Mouse (Mus musculus): ENCODE results near the gene Ms4a6b. TPM values are rescaled to one million over a fixed set of nuclear protein-coding genes. Genes with fewer than 3 reads are reported as not detected.
"Not testable (repeated sequence)": the region's sequence is repeated elsewhere in the genome, so short reads cannot be mapped to it uniquely, and the experiment has no call there.

The Ms4a6b gene
- 7.7 and 8.8 TPM in 2 replicates for polyA plus RNA-seq (2014; fragmentation: Nextera tagmentation; extraction: Ambion mirVana)

GRCm38 (mm10) chr19:11516246-11516645 is at the start of gene Ms4a6b:
Gene Ms4a6b (plus strand): TSS chr19:11516512.
- DNase-seq (ENCODE audit: low spot score), result no peak
- H3K4me1 ChIP-seq (replicated peaks; ENCODE audit: control insufficient read depth, insufficient read depth, low read length), result no peaks in the 10 kb centered on the region
- no peaks in the 10 kb centered on the region for H3K9me3 ChIP-seq (ENCODE audit: control insufficient read depth, low read length)
- no peak within 1 kb of the TSS for H3K27ac ChIP-seq (ENCODE audit: low read depth)
- no peaks in the 10 kb centered on the region for H3K27me3 ChIP-seq (replicated peaks; ENCODE audit: control insufficient read depth, insufficient read depth, low read length)
- no peaks in the 10 kb centered on the region for H3K36me3 ChIP-seq (ENCODE audit: control insufficient read depth, insufficient read depth, low read length)
- H3K4me3 ChIP-seq (ENCODE audit: low read depth, low read length), result no peak within 1 kb of the TSS
- no peak within 1 kb of the TSS for H3K9ac ChIP-seq (ENCODE audit: low read length)
- ATAC-seq (replicated peaks; ENCODE audit: low FRiP score, low TSS enrichment, low read depth), result no peak
- H3K4me2 ChIP-seq (ENCODE audit: low read length), result no peak within 1 kb of the TSS

GRCm38 (mm10) chr19:11468361-11468760 is 48.0 kb upstream of the Ms4a6b start:
- H3K27me3 ChIP-seq (replicated peaks; ENCODE audit: control insufficient read depth, insufficient read depth, low read length); H3K4me1 ChIP-seq (replicated peaks; ENCODE audit: control insufficient read depth, insufficient read depth, low read length); H3K9ac ChIP-seq (ENCODE audit: low read length); H3K4me2 ChIP-seq (ENCODE audit: low read length); H3K4me3 ChIP-seq (ENCODE audit: low read depth, low read length); DNase-seq (ENCODE audit: low spot score); H3K36me3 ChIP-seq (ENCODE audit: control insufficient read depth, insufficient read depth, low read length); H3K27ac ChIP-seq (ENCODE audit: low read depth); H3K9me3 ChIP-seq (ENCODE audit: control insufficient read depth, low read length); ATAC-seq (replicated peaks; ENCODE audit: low FRiP score, low TSS enrichment, low read depth): not testable (repeated sequence)
- 62% methylated on average over 1 of the region's 1 CpGs for WGBS

- not testable (repeated sequence) for H3K9me3 ChIP-seq (ENCODE audit: control insufficient read depth, low read length); H3K9ac ChIP-seq (ENCODE audit: low read length); H3K4me2 ChIP-seq (ENCODE audit: low read length); H3K27ac ChIP-seq (ENCODE audit: low read depth); H3K27me3 ChIP-seq (replicated peaks; ENCODE audit: control insufficient read depth, insufficient read depth, low read length); H3K4me3 ChIP-seq (ENCODE audit: low read depth, low read length); DNase-seq (ENCODE audit: low spot score); H3K4me1 ChIP-seq (replicated peaks; ENCODE audit: control insufficient read depth, insufficient read depth, low read length); ATAC-seq (replicated peaks; ENCODE audit: low FRiP score, low TSS enrichment, low read depth); H3K36me3 ChIP-seq (ENCODE audit: control insufficient read depth, insufficient read depth, low read length)
- 84% methylated on average over 4 of the region's 4 CpGs for WGBS
Observed at GRCm38 (mm10) chr19:11469215-11469614, 47.1 kb upstream of the Ms4a6b start, which contains the start of gene Ms4a6c. Gene Ms4a6c (plus strand): TSS chr19:11469366.

GRCm38 (mm10) chr19:11479714-11480113 is 36.6 kb upstream of the Ms4a6b start:
- Histone ChIP-seq H3K9ac (ENCODE audit: low read length) (no peak overlapping the region), H3K27ac (ENCODE audit: low read depth) (no peak overlapping the region), H3K27me3 (replicated peaks; ENCODE audit: control insufficient read depth, insufficient read depth, low read length) (no peaks in the 10 kb centered on the region), H3K4me3 (ENCODE audit: low read depth, low read length) (no peak overlapping the region), H3K4me1 (replicated peaks; ENCODE audit: control insufficient read depth, insufficient read depth, low read length) (no peaks in the 10 kb centered on the region), H3K4me2 (ENCODE audit: low read length) (no peak overlapping the region), H3K36me3 (ENCODE audit: control insufficient read depth, insufficient read depth, low read length) (no peaks in the 10 kb centered on the region), H3K9me3 (ENCODE audit: control insufficient read depth, low read length) (no peaks in the 10 kb centered on the region)
- 82% methylated on average over 2 of the region's 2 CpGs for WGBS
- ATAC-seq (replicated peaks; ENCODE audit: low FRiP score, low TSS enrichment, low read depth) (no peak), DNase-seq (ENCODE audit: low spot score) (no peak)

- Histone ChIP-seq H3K27me3 (replicated peaks; ENCODE audit: control insufficient read depth, insufficient read depth, low read length) (no peaks in the 10 kb centered on the region), H3K9me3 (ENCODE audit: control insufficient read depth, low read length) (no peaks in the 10 kb centered on the region), H3K36me3 (ENCODE audit: control insufficient read depth, insufficient read depth, low read length) (no peaks in the 10 kb centered on the region), H3K9ac (ENCODE audit: low read length) (no peak overlapping the region), H3K27ac (ENCODE audit: low read depth) (no peak overlapping the region), H3K4me2 (ENCODE audit: low read length) (no peak overlapping the region), H3K4me3 (ENCODE audit: low read depth, low read length) (no peak overlapping the region), H3K4me1 (replicated peaks; ENCODE audit: control insufficient read depth, insufficient read depth, low read length) (no peaks in the 10 kb centered on the region)
- DNase-seq (ENCODE audit: low spot score), result no peak
- no peak for ATAC-seq (replicated peaks; ENCODE audit: low FRiP score, low TSS enrichment, low read depth)
- 86% methylated on average over 2 of the region's 2 CpGs for WGBS
Observed at GRCm38 (mm10) chr19:11482684-11483083, 33.6 kb upstream of the Ms4a6b start.

- ATAC-seq (replicated peaks; ENCODE audit: low FRiP score, low TSS enrichment, low read depth) (no peak), DNase-seq (ENCODE audit: low spot score) (no peak)
- Histone ChIP-seq H3K9ac (ENCODE audit: low read length) (no peak overlapping the region), H3K4me2 (ENCODE audit: low read length) (no peak overlapping the region), H3K36me3 (ENCODE audit: control insufficient read depth, insufficient read depth, low read length) (no peaks in the 10 kb centered on the region), H3K4me1 (replicated peaks; ENCODE audit: control insufficient read depth, insufficient read depth, low read length) (no peaks in the 10 kb centered on the region), H3K4me3 (ENCODE audit: low read depth, low read length) (no peak overlapping the region), H3K9me3 (ENCODE audit: control insufficient read depth, low read length) (no peaks in the 10 kb centered on the region), H3K27me3 (replicated peaks; ENCODE audit: control insufficient read depth, insufficient read depth, low read length) (no peaks in the 10 kb centered on the region), H3K27ac (ENCODE audit: low read depth) (no peak overlapping the region)
- WGBS, result 60% methylated on average over 4 of the region's 4 CpGs
Observed at GRCm38 (mm10) chr19:11483941-11484340, 32.4 kb upstream of the Ms4a6b start.

- no peak overlapping the region for H3K27ac ChIP-seq (ENCODE audit: low read depth)
- no peak for ATAC-seq (replicated peaks; ENCODE audit: low FRiP score, low TSS enrichment, low read depth)
- H3K4me1 ChIP-seq (replicated peaks; ENCODE audit: control insufficient read depth, insufficient read depth, low read length), result no peaks in the 10 kb centered on the region
- H3K4me3 ChIP-seq (ENCODE audit: low read depth, low read length), result no peak overlapping the region
- no peak for DNase-seq (ENCODE audit: low spot score)
- H3K4me2 ChIP-seq (ENCODE audit: low read length), result no peak overlapping the region
- no peaks in the 10 kb centered on the region for H3K9me3 ChIP-seq (ENCODE audit: control insufficient read depth, low read length)
- H3K27me3 ChIP-seq (replicated peaks; ENCODE audit: control insufficient read depth, insufficient read depth, low read length), result no peaks in the 10 kb centered on the region
- WGBS, result 64% methylated on average over 3 of the region's 3 CpGs
- H3K36me3 ChIP-seq (ENCODE audit: control insufficient read depth, insufficient read depth, low read length), result no peaks in the 10 kb centered on the region
- H3K9ac ChIP-seq (ENCODE audit: low read length), result no peak overlapping the region
Observed at GRCm38 (mm10) chr19:11484388-11484787, 31.9 kb upstream of the Ms4a6b start.

GRCm38 (mm10) chr19:11485266-11485665 is 31.0 kb upstream of the Ms4a6b start:
- no peak for ATAC-seq (replicated peaks; ENCODE audit: low FRiP score, low TSS enrichment, low read depth)
- 87% methylated on average over 3 of the region's 3 CpGs for WGBS
- H3K36me3 ChIP-seq (ENCODE audit: control insufficient read depth, insufficient read depth, low read length), result no peaks in the 10 kb centered on the region

GRCm38 (mm10) chr19:11485746-11486145 is 30.6 kb upstream of the Ms4a6b start, which contains the start of gene Gm8369:
Gene Gm8369 (plus strand): TSS chr19:11485938.
- Histone ChIP-seq H3K27me3 (replicated peaks; ENCODE audit: control insufficient read depth, insufficient read depth, low read length) (no peaks in the 10 kb centered on the region), H3K4me3 (ENCODE audit: low read depth, low read length) (no peak within 1 kb of the TSS), H3K9me3 (ENCODE audit: control insufficient read depth, low read length) (no peaks in the 10 kb centered on the region), H3K36me3 (ENCODE audit: control insufficient read depth, insufficient read depth, low read length) (no peaks in the 10 kb centered on the region), H3K27ac (ENCODE audit: low read depth) (no peak within 1 kb of the TSS), H3K9ac (ENCODE audit: low read length) (no peak within 1 kb of the TSS), H3K4me2 (ENCODE audit: low read length) (no peak within 1 kb of the TSS), H3K4me1 (replicated peaks; ENCODE audit: control insufficient read depth, insufficient read depth, low read length) (no peaks in the 10 kb centered on the region)
- no peak for DNase-seq (ENCODE audit: low spot score)
- ATAC-seq (replicated peaks; ENCODE audit: low FRiP score, low TSS enrichment, low read depth), result no peak
- WGBS, result 40% methylated on average over 2 of the region's 2 CpGs

More at GRCm38 (mm10) chr19:11485266-11485665, 31.0 kb upstream of the Ms4a6b start:
- no peak overlapping the region for H3K4me3 ChIP-seq (ENCODE audit: low read depth, low read length)
- H3K4me1 ChIP-seq (replicated peaks; ENCODE audit: control insufficient read depth, insufficient read depth, low read length), result no peaks in the 10 kb centered on the region
- DNase-seq (ENCODE audit: low spot score), result no peak
- H3K27me3 ChIP-seq (replicated peaks; ENCODE audit: control insufficient read depth, insufficient read depth, low read length), result no peaks in the 10 kb centered on the region
- H3K4me2 ChIP-seq (ENCODE audit: low read length), result no peak overlapping the region
- H3K9ac ChIP-seq (ENCODE audit: low read length), result no peak overlapping the region
- H3K27ac ChIP-seq (ENCODE audit: low read depth), result no peak overlapping the region
- H3K9me3 ChIP-seq (ENCODE audit: control insufficient read depth, low read length), result no peaks in the 10 kb centered on the region
